Mouse (Mus musculus): ENCODE results near the gene Pde1a.

DNA sequence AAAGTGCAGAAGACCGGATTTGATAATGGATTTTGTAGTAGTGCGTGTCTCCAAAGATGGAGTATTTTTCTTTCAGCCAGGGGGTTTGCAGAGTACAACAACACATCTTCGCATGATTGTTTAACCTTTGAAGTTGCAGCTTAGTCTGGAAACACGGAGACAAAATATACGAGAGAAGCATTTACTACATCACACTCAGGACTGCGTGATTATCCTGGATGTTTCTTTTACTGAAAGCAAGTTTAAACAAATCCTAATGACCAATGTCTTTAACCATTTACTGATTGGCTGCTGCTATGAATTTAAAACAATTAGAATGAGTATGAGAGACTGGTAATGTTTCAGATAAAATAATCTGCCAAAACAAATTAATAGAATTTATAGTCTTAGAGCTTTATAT, 290.2 kb downstream of the Pde1a start:
- TF ChIP-seq CTCF (IDR thresholded peaks at IDR 0.05; ENCODE audit: control insufficient read depth, insufficient read depth, insufficient replicate concordance, low read depth, low read length) (no peak), POLR2A (IDR thresholded peaks at IDR 0.05; ENCODE audit: control insufficient read depth, low read depth, low read length) (no peak)

Data from testis, adult 2 months (tissue).